Mouse (Mus musculus) heart, adult 2 months (tissue): ENCODE data around the gene Klf12. TPM values are rescaled to one million over a fixed set of nuclear protein-coding genes. Genes with fewer than 3 reads are reported as not detected.

Experiments
- DNase-seq, 2 experiments: peaks; one replicate each; pipeline ENCODE4 v3.0.0; 2021
- H3K27ac ChIP-seq: fragments of 200-600 bp; 2 replicates; pipeline ENCODE4 v1.8.1; 2022
- H3K27me3 ChIP-seq: fragments of 200-500 bp; 2 replicates; pipeline ENCODE4 v1.6.1; 2012; ENCODE audit warnings: mild to moderate bottlenecking, low read length, inconsistent platforms, mixed read lengths; ENCODE audit not compliant: control insufficient read depth, insufficient read depth
- H3K36me3 ChIP-seq: fragments of 200-500 bp; 2 replicates; pipeline ENCODE4 v1.6.1; 2012; ENCODE audit warnings: low read length, inconsistent platforms; ENCODE audit not compliant: control insufficient read depth, insufficient read depth
- H3K4me1 ChIP-seq: fragments of 200-500 bp; 2 replicates; pipeline ENCODE4 v1.6.1; 2011; ENCODE audit warnings: low read length; ENCODE audit not compliant: control insufficient read depth, insufficient read depth
- H3K4me3 ChIP-seq: fragments of 200-600 bp; 2 replicates; pipeline ENCODE4 v1.8.1; 2022
- H3K79me2 ChIP-seq: fragments of 200-500 bp; replicated peaks from 2 replicates; pipeline ENCODE4 v1.6.1; 2012; ENCODE audit warnings: mild to moderate bottlenecking, inconsistent platforms, low read length, moderate library complexity, mixed read lengths; ENCODE audit not compliant: control insufficient read depth, insufficient read depth
- H3K9ac ChIP-seq: fragments of 200-500 bp; 2 replicates; pipeline ENCODE4 v1.6.1; 2012; ENCODE audit warnings: low read depth, mild to moderate bottlenecking, control low read depth, inconsistent platforms, low read length, mixed read lengths
- CTCF ChIP-seq: fragments of 200-600 bp; IDR thresholded peaks from 2 replicates; pipeline ENCODE4 v1.8.1; 2022; ENCODE audit warnings: antibody characterized with exemption, mild to moderate bottlenecking, moderate library complexity
- EP300 ChIP-seq: fragments of 200-500 bp; IDR thresholded peaks from 2 replicates; pipeline ENCODE4 v1.6.1; 2011; ENCODE audit warnings: low read depth, low read length, control low read depth; ENCODE audit not compliant: insufficient read depth
- POLR2A ChIP-seq: fragments of 200-500 bp; IDR thresholded peaks from 2 replicates; pipeline ENCODE4 v1.6.1; 2011; ENCODE audit warnings: mild to moderate bottlenecking, low read depth, low read length, control low read depth; ENCODE audit not compliant: insufficient read depth
- WGBS: fragments of 180-500 bp; shearing (Covaris S2); methylation state at CpG from one replicate; pipeline ENCODE4 v1.1.7; 2018; 5-methylcytosine and 5-hydroxymethylcytosine counted together
- intact Hi-C: fragments of 180-260 bp; cut with DNase I; formaldehyde crosslinking; loops from one replicate; pipeline ENCODE4 v1.15.1; 2025
- polyA plus RNA-seq: library from polyadenylated mRNA; depleted of rRNA; stranded (reverse); fragments of >200 nt; gene quantifications from 2 replicates; pipeline ENCODE4 v1.2.3, GENCODE M21; 2012
- total RNA-seq, 2 experiments: library from RNA; stranded (reverse); gene quantifications; 2 replicates each; pipeline ENCODE4 v1.2.3; 2021

Klf12 gene
- total and polyA plus RNA-seq, 3 experiments: 8.6 to 15.8 (median 15.3) TPM

GRCm38 (mm10) chr14:100284861-100285655, 579 bp upstream of the Klf12 start:
- H3K27me3 ChIP-seq: no peaks in the 10 kb centered on the region

GRCm38 (mm10) chr14:100283411-100284118, 914 bp downstream of the Klf12 start:
- intact Hi-C loops: loop anchor here (1.0 to 10.0 kb wide), 6 partner anchors 15 to 331 kb away; no protein-coding TSS in a partner anchor
- H3K27me3 ChIP-seq: no peaks in the 10 kb centered on the region
- peak overlapping the region; percentile 56 for H3K9ac ChIP-seq
- peak; percentile 61 to 65 for DNase-seq
- peak overlapping the region; percentile 93 for H3K27ac ChIP-seq
- under 1% methylated on average over 27 of the region's 27 CpGs for WGBS
- H3K4me1 ChIP-seq: no peaks in the 10 kb centered on the region; the same call in 1 of the 2 replicates
- TF ChIP-seq CTCF: no peak
- TF ChIP-seq EP300: no peak
- TF ChIP-seq POLR2A: no peak
- peaks cover 3% of the 10 kb centered on the region; the same call in 1 of the 2 replicates for H3K79me2 ChIP-seq
- H3K4me3 ChIP-seq: peak overlapping the region; percentile 87
- peaks cover 5% of the 10 kb centered on the region; the same call in 1 of the 2 replicates for H3K36me3 ChIP-seq

More at GRCm38 (mm10) chr14:100284861-100285655, 579 bp upstream of the Klf12 start:
- TF ChIP-seq EP300 (no peak), CTCF (0 out of 2 replicates have a peak, but pooled peaks have one; percentile 13), POLR2A (peak; percentile 28; the same call in 1 of the 2 replicates)
- Histone ChIP-seq H3K4me1 (no peaks in the 10 kb centered on the region; the same call in 1 of the 2 replicates), H3K27ac (peak overlapping the region; percentile 93), H3K36me3 (peaks cover 5% of the 10 kb centered on the region; the same call in 1 of the 2 replicates), H3K4me3 (peak overlapping the region; percentile 87), H3K79me2 (peaks cover 2% of the 10 kb centered on the region; the same call in 1 of the 2 replicates), H3K9ac (peak overlapping the region; percentile 64)
- intact Hi-C loops: loop anchor here (1.0 to 10.0 kb wide), 7 partner anchors 52 to 462 kb away; no protein-coding TSS in a partner anchor
- DNase-seq: peak; percentile 84 to 88
- WGBS: 1% methylated on average over 46 of the region's 48 CpGs

- Histone ChIP-seq H3K27me3 (no peaks in the 10 kb centered on the region), H3K36me3 (peaks cover 5% of the 10 kb centered on the region; the same call in 1 of the 2 replicates), H3K4me1 (no peaks in the 10 kb centered on the region; the same call in 1 of the 2 replicates), H3K79me2 (peaks cover 3% of the 10 kb centered on the region; the same call in 1 of the 2 replicates), H3K27ac (peak overlapping the region; percentile 93), H3K9ac (peak overlapping the region; percentile 16; the same call in 1 of the 2 replicates), H3K4me3 (peak overlapping the region; percentile 87)
- WGBS: 7% methylated on average over 7 of the region's 7 CpGs
- no peak for DNase-seq
- TF ChIP-seq EP300: no peak
- intact Hi-C loops: loop anchor here (2.0 to 10.0 kb wide), 4 partner anchors 14 to 332 kb away; no protein-coding TSS in a partner anchor
These were observed 1.8 kb downstream of the Klf12 start for GRCm38 (mm10) chr14:100282651-100283050.

GRCm38 (mm10) chr14:100281734-100282133, 2.7 kb downstream of the Klf12 start:
- TF ChIP-seq POLR2A: no peak
- 28% methylated on average over 3 of the region's 3 CpGs for WGBS
- H3K9ac ChIP-seq: no peak overlapping the region; the same call in 1 of the 2 replicates
- H3K4me3 ChIP-seq: no peak overlapping the region
- H3K79me2 ChIP-seq: peaks cover 3% of the 10 kb centered on the region; the same call in 1 of the 2 replicates
- intact Hi-C loops: loop anchor here (2.0 to 10.0 kb wide), 4 partner anchors 13 to 333 kb away; no protein-coding TSS in a partner anchor
- no peaks in the 10 kb centered on the region for H3K27me3 ChIP-seq
- peak overlapping the region; percentile 93 for H3K27ac ChIP-seq
- peaks cover 5% of the 10 kb centered on the region; the same call in 1 of the 2 replicates for H3K36me3 ChIP-seq
- no peak for DNase-seq
- H3K4me1 ChIP-seq: no peaks in the 10 kb centered on the region; the same call in 1 of the 2 replicates

GRCm38 (mm10) chr14:100274179-100274578, 10.3 kb downstream of the Klf12 start:
- H3K4me1 ChIP-seq: peaks cover 1% of the 10 kb centered on the region; the same call in 1 of the 2 replicates

More at GRCm38 (mm10) chr14:100274179-100274578, 10.3 kb downstream of the Klf12 start:
- H3K9ac ChIP-seq: no peak overlapping the region
- no peak overlapping the region for H3K4me3 ChIP-seq
- no peak for TF ChIP-seq EP300
- TF ChIP-seq CTCF: no peak
- TF ChIP-seq POLR2A: no peak
- no peak overlapping the region for H3K27ac ChIP-seq
- intact Hi-C loops: no loop called here
- WGBS: 57% methylated on average over 2 of the region's 2 CpGs
- no peaks in the 10 kb centered on the region; the same call in 1 of the 2 replicates for H3K36me3 ChIP-seq
- no peak for DNase-seq
- H3K27me3 ChIP-seq: no peaks in the 10 kb centered on the region
- H3K79me2 ChIP-seq: peaks cover 8% of the 10 kb centered on the region
